Mouse (Mus musculus) mesoderm, embryonic 11.5 days (tissue): Measurements from ENCODE around the gene Maats1.
"Not testable (repeated sequence)": the region's sequence is repeated elsewhere in the genome, so short reads cannot be mapped to it uniquely, and the experiment has no call there.

Experiments
- DNase-seq: peaks from one replicate; pipeline ENCODE4 v3.0.0-alpha.2; 2012; ENCODE audit warnings: low read depth, low spot score

Maats1 gene

DNA sequence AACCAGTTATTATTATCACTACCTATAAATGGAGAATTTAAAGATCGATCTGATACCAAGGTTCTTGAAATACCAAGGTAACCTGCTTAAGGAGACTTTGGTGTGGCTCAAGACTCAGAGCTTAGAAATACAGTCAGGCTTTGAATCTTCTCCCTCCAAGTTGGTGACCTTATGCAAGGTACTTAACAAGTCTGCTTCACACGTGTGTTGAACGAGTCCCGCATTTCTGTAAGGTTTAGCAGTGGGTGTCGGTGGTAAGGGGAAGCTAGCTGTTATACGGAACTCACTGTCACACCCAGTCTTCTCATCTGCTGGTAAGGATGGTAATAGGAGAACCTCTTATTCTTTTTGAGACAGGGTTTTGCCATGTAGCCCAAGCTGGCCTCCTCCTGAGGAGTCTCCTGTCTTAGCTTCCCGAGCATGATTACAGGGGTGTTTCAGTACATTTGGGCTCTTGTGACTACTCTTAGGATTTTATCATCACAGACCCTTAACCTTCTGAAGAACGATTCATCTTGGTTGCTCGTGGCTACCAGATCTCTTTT is 6.3 kb upstream of the Maats1 start:
- DNase-seq, result no peak

DNA sequence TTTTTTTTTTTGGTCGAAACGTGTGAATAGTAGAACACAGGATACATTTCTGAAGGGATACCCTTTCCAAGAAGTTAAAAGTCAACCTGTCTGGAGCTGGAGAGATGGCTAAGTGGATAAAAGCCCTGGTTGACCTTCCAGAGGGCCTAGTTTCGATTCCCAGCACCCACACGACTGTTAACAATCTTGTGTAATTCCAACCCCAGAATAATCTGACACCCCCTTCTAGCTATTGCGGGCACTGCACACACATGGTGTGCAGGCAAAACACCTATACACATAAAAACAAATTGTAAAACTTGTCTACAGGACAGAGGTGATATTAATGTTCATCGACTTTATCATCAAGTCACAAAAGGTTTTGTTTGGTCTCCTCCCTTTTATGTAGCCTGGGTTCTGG is 5.6 kb upstream of the Maats1 start:
- DNase-seq, result no peak

DNA sequence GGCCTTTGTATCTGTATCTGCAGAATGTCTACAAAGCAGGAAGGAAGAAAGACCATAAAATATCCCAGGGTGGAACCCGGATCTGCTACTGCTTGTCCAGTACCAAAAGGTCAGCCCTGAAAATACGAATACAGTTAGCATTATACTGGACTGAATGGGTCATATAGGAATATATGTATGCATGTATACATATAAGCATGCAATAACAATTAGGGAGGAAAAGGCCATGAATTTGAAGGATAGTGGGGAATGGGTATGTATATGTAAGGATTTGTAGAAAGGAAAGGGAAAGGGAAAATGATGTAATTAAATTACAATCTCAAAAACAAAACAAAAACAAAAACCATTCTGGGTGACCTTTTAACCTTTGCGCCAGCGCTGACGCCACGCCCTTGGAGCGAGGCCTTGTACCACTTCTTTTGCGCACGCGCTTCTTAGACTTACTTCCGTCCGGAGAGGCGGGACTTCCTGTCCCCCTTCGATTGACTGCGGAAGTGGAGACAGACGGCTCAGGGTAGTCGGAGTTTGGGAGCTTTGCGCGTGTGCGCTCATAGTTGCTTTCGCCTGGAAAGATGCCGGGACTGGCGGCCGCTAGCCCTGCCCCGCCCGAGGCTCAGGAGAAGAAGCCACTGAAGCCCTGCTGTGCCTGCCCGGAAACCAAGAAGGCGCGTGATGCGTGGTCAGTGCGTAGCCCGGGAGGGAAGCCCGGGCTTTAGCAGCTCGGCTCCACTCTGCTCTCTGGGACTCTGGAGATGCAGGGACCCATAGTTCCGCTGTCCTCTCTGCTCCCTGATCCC is 4.8 kb upstream of the Maats1 start, which contains the start of the genes Cox17 and Gm21987:
Gene Cox17, plus strand, starts transcription at position 463 of the 797 bp plus-strand sequence.
Gene Gm21987, plus strand, starts transcription at position 512 of the 797 bp plus-strand sequence.
- DNase-seq, result peak; percentile 93

DNA sequence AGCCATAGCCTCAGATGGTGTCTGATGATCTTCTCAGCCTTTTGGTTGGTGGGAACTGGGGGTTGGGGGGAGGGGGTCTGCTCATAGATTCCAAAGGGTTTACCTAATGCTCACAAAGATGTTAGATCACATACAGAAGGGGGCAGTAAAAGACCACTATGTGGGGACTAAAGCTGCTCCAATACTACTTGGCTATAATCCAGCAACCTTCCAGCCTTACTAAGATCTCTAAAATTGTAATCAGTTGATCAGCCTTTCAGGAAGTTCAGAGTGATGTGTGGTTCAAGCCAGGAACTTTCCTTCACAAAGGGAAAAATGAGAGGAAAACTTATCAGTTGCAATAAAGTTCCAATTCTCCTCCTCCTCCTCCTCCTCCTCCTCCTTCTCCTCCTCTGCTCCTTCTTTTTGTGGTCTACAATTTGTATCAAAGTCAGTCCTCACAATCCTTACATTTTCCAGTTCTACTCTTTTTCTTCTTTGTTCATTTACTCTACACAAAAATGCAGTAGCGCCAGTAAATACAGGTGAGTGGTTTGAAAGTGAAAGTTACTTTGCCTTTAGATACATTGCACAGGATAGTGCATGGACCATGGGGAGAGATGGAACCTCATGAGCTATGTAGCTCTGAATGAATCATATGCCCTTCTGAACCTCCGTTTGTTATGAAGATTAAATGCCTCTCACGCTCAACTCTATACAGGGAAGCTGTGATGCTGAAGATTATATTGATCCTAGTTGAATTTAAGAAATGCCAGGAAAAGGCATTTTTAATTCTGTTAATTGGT is 3.2 kb upstream of the Maats1 start:
- DNase-seq, result peak; percentile 63

DNA sequence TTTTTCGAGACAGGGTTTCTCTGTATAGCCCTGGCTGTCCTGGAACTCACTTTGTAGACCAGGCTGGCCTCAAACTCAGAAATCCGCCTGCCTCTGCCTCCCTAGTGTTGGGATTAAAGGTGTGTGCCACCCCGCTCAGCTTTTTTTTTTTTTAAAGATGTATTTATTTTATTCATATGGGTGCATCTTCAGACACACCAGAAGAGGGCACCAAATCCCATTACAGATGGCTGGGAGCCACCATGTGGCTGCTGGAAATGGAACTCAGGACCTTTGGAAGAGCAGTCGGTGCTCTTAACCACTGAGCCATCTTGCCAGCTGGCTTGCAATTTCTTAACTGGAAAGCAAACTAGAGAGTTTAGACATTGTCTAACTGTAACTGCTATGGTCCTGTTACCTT is 3.9 kb downstream of the Maats1 start:
- not testable (repeated sequence) for DNase-seq

DNA sequence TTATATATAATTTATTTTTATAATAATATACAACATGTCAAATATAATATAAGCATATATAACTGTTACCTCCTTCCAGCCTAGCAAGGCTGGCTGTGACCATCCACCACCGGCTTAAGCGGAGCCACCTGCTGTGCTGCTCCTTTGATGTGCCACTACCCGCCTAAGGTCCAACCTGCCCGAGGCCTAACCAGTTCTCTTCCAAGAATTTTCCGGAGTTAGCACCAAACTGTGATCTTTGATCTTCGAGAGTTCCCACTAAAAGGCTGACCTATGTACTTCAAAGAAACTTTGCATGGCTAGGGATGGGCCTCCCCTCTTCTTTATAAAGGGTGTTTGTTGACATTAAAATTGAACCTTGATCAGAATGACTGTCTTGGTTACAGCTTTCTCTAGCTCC is 7.5 kb downstream of the Maats1 start:
- DNase-seq, result no peak

DNA sequence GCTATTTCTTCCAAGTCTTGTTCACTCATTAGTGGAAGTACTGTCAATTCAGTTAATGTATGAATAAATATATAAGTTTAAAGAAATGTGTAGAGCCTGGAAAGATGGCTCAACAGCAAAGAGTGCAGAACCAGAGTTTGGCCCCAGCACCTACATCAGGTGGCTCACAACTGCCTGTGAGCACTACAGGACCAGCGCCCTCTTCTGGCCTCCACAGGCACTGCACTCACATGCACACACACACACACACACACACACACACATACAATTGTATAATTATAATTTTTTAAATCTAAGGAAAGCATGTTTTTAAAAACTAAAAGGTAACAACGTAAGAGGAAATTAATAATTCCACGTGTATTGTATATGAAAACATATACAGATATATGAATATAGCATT is 12.6 kb downstream of the Maats1 start:
- no peak for DNase-seq

DNA sequence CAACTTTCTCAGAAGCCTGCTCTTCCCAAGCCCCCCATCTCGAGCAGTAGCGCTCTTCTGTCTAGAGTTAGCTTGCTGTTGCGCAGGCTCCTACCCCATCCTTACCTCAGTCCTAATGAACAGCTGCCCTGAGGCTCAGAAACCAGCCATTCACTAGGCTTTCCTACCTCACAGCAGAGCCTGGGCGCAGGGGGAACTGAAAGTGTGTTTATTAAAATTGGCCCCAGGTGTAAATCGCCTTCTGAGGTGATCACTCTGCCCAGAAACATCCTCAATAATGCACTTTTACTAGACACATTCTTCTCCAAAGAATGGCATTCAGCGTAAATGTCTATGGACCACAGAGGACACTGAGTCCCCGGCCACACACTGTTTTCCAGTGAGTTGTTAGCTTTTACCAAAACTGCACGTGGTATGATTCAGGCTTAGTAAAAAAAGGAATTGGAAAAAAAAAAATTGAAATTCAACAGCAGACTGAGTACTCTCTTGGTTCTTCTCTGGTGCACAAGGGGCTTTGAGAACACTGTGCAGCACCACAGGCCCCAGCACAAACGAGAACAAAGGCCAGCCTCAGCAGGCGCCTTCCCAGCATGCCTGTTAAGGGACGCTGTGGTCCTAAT is 15.1 kb downstream of the Maats1 start:
- DNase-seq, result no peak

DNA sequence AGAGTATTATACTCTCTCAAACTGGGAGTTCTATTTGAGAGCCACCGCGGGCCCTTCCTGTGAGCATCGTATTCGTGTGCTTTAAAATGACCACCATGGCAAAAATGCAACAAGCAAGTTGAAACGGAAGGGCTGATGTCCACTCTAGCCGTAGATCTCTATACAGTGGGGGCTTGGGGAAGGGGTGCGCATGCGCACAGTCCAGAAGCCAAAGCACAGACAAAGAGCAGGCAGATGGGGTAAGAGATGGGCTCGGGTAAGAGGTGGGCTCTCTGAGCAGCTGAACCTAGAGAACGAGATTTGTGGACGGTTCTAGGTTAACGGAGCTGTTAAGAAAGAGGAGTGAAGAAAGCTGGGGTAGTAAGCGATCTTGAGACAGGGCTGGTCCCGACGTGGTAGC is 17.6 kb downstream of the Maats1 start:
- no peak for DNase-seq

DNA sequence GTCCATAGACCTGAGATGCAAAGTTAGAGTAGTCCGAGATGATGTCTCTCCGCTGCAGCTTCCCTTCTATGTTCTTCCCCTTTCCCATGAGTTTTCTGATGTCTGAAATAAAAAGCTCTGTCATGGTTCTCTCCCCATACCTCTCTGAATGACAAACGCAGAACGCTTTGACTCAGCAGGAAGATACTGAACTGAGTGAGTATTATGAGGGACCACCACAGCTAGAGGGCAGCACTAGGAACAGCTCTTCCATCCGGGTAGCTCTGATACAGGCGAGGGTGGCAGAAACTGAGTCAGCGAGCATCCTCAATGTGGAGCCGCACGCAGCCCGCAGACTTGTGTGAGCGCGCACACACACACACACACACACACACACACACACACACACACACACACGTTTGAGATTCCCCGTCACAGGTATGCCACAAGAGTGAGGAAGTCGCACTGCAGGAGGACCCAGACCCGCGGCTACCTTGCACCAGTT is 20.4 kb downstream of the Maats1 start:
- peak; percentile 59 for DNase-seq

DNA sequence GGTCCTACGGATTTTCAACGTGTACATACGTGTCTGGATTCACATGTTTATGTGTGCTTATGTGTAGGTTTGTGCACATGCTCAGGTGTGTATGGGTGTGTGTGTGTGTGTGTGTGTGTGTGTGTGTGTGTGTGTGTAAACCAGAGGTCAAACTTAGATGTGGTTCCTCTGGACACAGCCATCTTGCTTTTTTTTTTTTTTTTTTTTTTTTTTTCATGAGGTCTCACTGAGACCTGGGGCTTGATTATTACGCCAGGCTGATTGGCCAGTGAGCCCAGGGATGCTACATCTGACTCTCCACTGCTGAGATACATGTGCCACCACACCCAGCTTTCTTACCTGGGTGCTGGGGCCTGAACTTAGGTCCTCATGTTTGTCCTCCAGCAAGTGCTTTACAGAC is 22.9 kb downstream of the Maats1 start:
- DNase-seq, result no peak

DNA sequence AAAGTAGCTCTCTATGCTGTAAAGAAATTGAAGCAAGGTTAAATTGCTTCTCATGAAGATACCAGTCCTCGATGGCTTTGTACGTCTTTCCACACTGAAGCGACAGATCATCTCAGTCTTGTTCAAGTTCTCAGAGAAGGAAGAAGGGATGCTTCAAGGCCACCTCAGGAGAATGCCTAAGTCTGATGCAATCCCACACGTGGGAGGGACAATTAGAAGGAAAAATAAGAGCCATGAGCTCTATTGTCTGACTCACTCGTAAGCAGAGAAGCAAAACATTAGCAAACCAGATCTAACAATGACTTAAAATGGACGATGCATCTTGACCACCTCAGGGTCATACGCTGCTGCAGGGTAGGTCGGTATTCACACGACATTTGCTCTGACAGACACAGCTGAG is 23.5 kb downstream of the Maats1 start:
- no peak for DNase-seq

DNA sequence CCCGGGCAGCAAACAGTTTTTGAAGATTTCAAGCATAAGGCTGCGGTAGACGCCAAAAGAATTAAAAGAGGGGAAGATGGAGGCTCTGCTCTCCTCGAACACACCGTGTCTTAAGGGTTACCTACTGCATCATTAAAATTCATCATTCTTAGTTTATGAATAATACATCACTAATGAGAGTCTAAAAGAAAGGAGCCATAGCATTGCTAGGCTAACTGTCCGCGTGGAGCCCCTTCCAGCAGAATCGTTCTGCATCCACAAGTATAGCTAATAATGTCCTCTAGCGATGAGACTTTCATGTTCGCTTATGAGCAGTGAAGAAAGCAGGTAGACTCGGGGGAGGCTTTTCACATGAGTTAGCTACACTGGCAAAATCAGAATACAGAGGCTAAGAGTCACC is 33.7 kb downstream of the Maats1 start:
- no peak for DNase-seq

DNA sequence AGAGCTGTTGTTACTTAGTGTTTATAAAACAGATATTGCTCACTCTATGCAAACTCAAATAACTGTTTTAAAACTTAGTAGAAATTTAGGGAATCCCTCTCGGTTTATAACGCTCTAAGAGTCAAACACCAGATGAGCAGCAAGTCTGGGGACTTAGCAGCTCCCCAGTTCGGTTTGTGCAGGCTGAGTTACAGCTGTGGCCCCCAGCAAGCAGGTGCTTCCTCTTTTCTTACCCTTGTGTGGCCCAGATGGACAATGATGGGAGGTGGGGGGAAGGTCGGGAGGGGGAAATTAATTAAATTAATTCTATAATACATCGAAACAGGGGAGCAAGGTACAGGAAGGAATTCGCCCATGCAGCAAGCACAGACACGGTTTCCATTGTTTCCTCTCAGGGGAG is 34.3 kb downstream of the Maats1 start:
- no peak for DNase-seq

DNA sequence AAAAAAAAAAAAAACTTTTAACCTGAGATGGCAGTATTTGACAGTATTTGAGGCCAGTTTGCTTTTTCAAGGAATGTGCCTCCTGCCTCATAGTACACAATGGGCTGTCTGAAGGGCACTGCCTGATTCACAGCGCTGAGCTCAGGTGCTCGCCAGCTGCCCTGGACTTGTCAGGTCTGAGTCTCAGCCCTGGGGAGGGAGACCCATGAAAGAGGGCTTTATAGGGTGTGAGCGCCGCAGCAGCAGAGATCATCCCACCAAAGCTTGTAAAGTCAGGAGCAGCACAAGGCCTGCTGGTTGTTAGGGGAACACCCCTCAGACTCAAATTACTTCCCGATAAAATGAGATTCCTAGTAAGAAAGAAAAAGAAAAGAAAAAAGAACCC is 34.7 kb downstream of the Maats1 start:
- no peak for DNase-seq

DNA sequence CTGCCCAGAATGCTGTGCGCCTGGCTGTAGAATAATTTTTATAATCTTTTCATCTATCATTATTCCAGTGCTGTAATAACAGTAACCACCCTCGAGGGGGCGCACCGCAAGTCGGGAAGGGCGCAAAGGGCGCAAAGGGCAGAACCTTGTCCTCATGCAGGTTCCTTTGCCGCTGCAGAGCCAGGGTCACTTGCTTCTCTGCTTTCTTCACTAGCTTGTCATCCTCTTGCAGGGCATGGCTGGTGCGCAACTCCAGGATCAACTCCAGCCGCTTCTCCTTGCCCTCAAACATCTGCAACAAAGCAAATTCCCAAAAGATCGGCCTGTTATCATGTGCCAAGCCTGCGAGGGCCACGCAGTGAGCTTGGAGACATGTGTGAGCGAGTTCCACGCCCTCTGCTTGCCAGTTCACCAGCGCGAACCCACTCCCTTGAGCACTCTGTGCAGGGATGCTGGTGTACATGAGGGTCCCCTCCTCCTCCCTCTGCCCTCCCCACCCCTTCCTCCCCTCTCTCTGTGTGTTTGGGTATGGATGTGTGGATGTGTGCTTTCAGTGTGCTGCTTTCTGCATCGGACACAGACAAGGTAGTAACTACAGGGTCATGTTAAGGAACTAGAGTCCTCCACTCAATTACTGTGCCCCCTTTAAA is 35.2 kb downstream of the Maats1 start:
- DNase-seq, result no peak

DNA sequence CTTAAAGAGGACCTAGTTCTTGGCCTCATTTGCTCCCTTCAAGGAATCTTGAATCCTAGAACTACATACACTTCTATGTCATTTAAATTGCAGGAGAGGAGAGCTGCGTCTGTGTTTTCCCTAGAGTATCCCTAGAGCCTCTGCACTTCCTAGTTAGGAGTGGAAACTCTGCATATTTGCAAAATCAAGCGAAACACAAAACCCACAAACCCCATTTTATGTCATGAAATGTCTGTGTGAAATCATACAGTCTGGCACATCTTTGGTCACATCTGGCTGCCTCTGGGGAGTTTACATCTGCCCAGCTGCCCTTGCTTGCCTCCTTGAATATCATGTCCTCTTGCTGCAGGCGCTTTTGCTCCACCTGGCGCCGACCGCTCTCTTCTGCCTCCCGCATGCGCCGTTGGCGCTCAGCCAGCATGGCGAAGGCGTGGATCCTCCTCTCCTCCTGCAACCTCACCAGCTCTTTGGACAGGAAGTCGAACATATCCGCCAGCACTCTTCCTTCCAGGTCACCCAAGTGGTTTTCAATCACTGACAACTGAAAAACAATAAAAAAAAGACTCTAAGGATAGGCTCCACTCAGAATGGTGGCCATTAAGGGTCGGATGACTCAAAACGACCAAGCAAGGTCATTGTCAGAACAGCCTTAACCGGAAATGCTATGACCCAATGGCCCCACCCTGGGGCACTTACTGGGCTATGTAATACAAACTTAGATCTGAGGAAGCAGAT is 37.3 kb downstream of the Maats1 start:
- DNase-seq, result peak; percentile 37

DNA sequence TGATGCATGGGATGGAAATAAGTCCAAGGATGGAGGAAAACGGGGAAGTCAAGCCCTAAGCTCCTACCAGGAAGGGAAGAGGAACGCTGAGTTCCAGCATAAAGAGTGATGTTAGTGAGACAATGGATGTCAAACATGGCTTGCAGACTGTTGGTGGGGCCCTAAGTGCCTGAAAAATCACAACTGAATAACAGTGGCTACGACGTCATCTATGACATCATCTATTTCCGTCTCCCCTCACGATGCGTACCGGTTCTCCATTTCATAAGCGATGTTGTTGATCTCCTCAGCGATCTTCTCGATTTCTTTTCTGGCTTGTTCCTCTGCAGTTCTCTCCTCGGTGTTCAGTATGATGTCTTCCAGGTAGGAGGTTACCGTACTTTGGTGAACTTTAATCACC is 39.6 kb downstream of the Maats1 start:
- DNase-seq, result no peak

DNA sequence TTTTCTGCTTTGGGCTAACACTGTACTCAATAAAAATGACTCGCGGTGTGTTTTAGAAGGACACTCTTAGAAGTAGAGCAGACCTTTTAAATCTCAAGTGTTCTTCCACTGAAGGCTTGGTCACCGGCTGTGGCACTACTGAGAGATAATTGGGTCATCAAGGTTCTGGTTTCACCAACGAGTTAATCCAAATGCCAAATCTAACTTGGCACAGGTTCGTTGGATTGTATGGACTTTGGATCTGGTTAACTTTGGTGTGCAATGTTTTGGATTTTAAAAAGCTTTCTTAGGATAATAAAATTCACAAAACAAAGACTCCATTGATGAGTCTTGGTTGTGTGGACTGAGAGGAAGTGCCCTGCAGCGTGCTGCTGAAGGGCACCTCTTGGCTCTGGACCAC is 43.5 kb downstream of the Maats1 start:
- DNase-seq, result no peak

DNA sequence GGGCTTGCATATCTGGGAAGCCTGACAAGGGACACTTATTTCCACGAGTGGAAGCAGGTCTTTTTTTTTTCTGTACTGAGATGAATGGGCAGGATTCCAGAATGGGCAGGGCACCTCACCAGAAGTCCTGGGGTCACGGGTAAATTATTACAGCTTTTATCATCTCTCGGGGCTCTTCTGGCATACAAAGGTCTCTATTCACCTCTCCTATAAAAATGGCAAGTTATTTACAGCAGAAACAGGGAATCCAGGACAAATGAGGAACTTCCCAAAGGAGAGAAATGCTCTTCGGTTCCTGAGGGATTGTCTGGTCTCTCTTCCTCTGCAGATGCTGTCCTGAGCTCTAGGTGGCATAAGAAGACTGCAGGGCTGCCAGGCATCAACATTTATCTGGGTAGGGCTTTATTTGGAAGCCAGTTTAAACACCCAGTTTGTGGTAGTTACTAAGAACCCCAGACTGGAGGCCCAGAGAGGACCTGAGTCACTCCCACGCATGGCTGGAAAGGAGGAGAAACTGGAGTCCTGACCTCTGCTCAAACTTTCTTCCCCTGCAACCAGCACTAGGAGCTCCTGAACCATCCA is 46.5 kb downstream of the Maats1 start:
- no peak for DNase-seq
